ENCODE assay signal across 8 mouse cellular contexts in genomic region chr6:118373294-118373693, GRCm38 (mm10). TPM values are rescaled to one million over a fixed set of nuclear protein-coding genes. Genes with fewer than 3 reads are reported as not detected.
DNase-seq lines count a peak whose midpoint lies in the region; ATAC-seq lines count a peak whose summit lies in the region.

No protein-coding gene starts in this region.

- no peak overlapping the region for H3K4me2 ChIP-seq in heart, embryonic 12.5 days

- H3K4me3 ChIP-seq in heart, embryonic 12.5 days, result no peak overlapping the region

- H3K9ac ChIP-seq in heart, embryonic 12.5 days, result no peak overlapping the region

- DNase-seq in heart, adult 11 months, result peak; percentile 92
- peak; percentile 55 for DNase-seq in 416B (ENCODE audit: low read depth)
- DNase-seq in ZHBTc4 (ENCODE audit: low read depth, low spot score), result peak; percentile 60
- peak; percentile 66 for DNase-seq in embryo, embryonic 9.5 days (ENCODE audit: extremely low spot score)
- DNase-seq in layer of hippocampus, adult 11-12 months (ENCODE audit: low spot score), result peak; percentile 59
- DNase-seq in urinary bladder, postnatal 14 days (ENCODE audit: low spot score), result peak; percentile 53

- no peaks in the 10 kb centered on the region for H3K9me3 ChIP-seq in heart, embryonic 12.5 days (replicated peaks)

- peaks cover 7% of the 10 kb centered on the region; the same call in 1 of the 2 replicates for H3K4me1 ChIP-seq in heart, embryonic 12.5 days (replicated peaks)

- no peak overlapping the region for H3K27ac ChIP-seq in heart, embryonic 12.5 days (ENCODE audit: poor library complexity, severe bottlenecking)

- 39% methylated on average over 5 of the region's 5 CpGs for WGBS in heart, embryonic 12.5 days

- H3K36me3 ChIP-seq in heart, embryonic 12.5 days, result no peaks in the 10 kb centered on the region

- no peak for ATAC-seq in heart, embryonic 12.5 days (ENCODE audit: insufficient number of reproducible peaks, low FRiP score)
- ATAC-seq in megakaryocyte progenitor cell, adult 5-6 weeks (replicated peaks; ENCODE audit: poor library complexity), result peak; percentile 68

- H3K27me3 ChIP-seq in heart, embryonic 12.5 days (replicated peaks), result peaks cover 54% of the 10 kb centered on the region

RNA-seq across cellular contexts. Expression of gene Bms1, which starts 46.0 kb away (rescaled TPM):
- polyA plus RNA-seq in heart, embryonic 12.5 days (2016; fragmentation: Nextera tagmentation; extraction: Ambion mirVana), result 29.7 and 31.5 TPM in 2 replicates
- total RNA-seq in megakaryocyte progenitor cell, adult 5-6 weeks (2015), result 34.2 and 39.2 TPM in 2 replicates
- total RNA-seq in megakaryocyte progenitor cell, adult 5-6 weeks (2017), result 81.0 and 111 TPM in 2 replicates
